Mouse (Mus musculus) telencephalon, adult 2 months (tissue): ENCODE data around the gene Prl5a1.

Experiments used
- DNase-seq: peaks from one replicate; pipeline ENCODE4 v3.0.0-alpha.2; 2011; ENCODE audit warnings: low read depth, low spot score

Prl5a1 gene

GRCm38 (mm10) chr13:28142184-28142583, at the start of gene Prl5a1:
Gene Prl5a1, plus strand, starts transcription at chr13:28142484.
- DNase-seq = no peak

GRCm38 (mm10) chr13:28096161-28096560, 46.1 kb upstream of the Prl5a1 start:
- no peak for DNase-seq

GRCm38 (mm10) chr13:28108536-28108935, 33.7 kb upstream of the Prl5a1 start:
- DNase-seq = no peak

GRCm38 (mm10) chr13:28132781-28133180, 9.5 kb upstream of the Prl5a1 start:
- DNase-seq = no peak

GRCm38 (mm10) chr13:28135790-28136189, 6.5 kb upstream of the Prl5a1 start:
- DNase-seq = no peak
